Mouse (Mus musculus) v-Abl transformed pro-B cells (cell line): ENCODE measurements around the gene Sec22b.

ENCODE experiments used
- in situ Hi-C, 2 experiments: fragments of 400-800 bp; cut with MboI; formaldehyde crosslinking; loops; one replicate each; pipeline ENCODE4 v1.15.1; 2025; ENCODE audit not compliant: unreplicated experiment in 2 of 2

Gene Sec22b

DNA sequence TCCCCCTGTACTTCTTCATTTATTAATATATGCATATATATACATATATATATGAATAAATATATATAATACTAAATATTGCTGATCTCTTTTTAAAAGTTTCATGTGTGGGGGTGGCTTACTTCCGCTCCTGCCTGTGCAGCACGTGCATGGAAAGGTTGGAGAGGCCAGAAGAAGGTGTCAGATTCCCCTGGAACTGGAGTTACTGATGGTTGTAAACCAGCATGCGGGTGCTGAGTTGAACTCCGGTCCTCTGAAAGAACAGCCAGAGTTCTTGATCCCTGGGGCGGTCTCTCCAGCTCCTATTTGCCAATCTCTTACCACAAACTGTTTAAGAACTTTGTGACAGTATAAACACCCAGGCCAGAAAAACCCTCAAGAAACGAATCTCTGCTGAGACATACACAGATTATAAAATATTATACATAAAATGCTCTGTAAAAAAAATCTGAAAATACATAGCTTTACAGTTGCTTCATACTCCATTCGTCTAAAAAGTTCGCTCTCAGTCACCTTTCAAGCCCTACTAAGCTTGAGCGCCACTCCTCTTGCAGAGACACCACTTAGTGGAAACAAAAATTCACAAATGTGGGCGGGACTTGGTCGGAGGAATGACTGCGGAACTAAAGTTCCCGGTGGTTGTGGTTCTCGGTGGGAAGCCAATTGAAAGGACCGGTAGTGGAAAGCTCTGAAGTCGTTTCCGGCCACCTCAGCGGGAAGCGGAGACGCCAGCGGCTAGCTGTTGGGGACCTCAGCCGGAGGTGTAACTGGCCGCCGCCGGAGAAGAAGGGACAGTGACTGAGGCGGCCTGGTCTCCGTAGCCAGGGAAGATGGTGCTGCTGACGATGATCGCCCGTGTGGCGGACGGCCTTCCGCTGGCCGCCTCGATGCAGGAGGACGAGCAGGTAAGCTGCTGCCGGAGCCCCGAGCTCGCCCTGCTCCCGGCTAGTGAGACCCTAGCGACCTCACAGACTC, at the start of gene Sec22b:
TSS of gene Sec22b (plus strand) at position 675 of the 975 bp plus-strand sequence.
- in situ Hi-C loops: loop anchor here in 1 of 2 experiments (10.0 to 25.0 kb wide), 2 partner anchors 136 to 1236 kb away; partner anchors contain the start of gene Wars2

- in situ Hi-C loops: no loop called here
Observed at GRCm38 (mm10) chr3:97851803-97852202, 49.2 kb upstream of the Sec22b start.

DNA sequence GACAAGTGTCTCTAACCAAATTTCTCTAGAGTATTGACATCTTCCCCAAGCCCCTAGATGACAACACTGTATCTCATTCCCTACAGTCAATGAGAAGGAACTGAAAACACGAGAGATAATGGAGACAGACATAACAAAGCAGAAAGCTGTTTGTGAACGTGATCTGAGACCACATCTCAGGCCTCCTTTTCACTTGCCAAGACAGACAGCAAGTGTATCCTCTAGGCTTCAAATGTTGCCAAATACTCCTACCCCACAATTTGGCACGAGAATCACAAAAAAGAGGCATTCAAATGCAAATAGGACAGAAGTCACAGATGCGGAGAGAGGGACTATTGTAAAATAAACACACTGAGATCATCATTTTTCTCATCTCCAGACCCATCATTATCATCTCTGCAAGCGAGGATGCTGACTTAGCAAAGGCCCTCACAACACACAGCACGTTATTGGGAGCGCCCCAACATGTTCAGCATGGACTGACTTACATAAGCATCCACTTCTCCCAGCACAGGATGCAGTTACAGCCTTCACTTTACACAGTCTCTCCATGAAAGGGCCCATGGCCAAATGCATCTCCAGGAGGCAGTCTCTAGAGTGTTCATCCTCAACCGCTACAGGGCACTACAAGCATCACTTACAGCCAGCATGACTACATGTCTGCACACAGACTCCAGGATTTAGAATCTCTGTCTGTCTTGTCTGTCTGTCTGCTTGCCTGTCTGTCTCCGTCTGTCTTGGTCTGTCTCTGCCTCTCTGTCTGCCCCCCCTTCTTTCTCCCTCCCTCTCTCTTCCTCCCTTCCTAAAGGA, 46.2 kb upstream of the Sec22b start:
- in situ Hi-C loops: no loop called here

DNA sequence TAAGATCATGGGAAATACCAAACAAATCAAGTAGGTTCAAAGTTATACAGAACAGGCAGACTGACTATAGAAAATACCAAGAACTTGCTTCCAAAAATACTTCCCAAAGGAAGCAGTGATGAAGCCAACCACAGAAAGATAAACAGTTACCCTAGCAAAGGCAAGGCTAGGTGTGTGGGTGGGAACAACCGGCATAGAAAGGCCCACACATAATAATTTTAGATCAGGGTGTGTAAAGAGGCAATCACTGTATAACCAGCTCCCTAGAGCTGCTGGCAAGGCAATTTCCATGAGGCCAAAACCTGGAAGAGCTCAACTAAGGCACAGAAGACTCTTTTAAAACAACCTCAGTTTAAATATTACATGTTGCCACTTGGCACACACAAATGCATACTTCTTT, 41.6 kb upstream of the Sec22b start:
- in situ Hi-C loops: no loop called here

DNA sequence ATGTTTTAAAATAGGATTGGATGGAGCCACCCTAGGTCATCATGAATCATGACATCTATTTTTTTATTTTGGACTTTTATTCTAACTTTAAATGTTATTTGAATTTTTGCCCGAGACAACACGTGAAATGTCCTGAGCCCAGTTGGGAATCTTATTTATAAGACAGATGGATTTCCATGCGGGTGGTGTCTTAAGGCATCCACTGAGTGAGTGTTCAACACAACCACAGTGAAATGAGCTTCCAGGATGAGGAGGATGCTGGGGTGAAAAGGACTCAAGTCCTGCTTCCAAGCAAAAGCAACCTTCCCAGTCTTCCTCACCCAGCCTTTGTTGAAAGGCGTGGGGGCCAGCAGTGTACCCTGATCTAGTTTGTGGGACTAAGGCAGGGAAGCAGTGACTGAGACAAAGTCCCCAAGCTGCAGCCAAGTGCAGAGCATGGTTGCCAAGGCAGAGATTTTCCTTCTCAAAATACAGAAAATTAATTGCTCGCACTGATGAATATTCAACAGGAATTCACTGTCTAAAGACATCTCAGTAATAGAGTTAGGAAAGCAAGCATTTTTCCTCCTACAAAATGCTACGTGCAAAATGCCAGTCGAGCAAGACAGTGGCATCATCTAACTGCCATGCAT, 40.1 kb upstream of the Sec22b start:
- in situ Hi-C loops: no loop called here

GRCm38 (mm10) chr3:97866696-97867095, 34.3 kb upstream of the Sec22b start:
- in situ Hi-C loops: no loop called here

- in situ Hi-C loops: no loop called here
Observed at GRCm38 (mm10) chr3:97867221-97868023, 33.6 kb upstream of the Sec22b start.

- in situ Hi-C loops: no loop called here
Observed at GRCm38 (mm10) chr3:97868024-97868689, 32.8 kb upstream of the Sec22b start.

DNA sequence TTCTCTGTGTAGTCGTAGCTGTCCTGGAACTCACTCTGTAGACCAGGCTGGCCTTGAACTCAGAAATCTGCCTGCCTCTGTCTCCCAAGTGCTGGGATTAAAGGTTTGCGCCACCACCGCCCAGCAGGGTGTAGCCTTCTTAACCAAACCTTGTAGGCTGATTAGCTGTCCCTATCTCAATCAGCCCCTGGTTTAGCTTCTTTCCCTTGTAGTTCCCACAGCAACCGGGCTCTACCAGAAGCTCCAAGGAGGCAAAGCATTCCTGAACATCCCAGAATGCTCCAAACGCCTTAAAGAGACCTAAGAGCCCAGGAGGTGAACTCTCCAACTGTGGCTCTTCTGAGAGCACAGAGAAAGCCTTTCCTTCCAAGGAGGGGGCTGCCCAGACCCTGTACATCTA, 32.3 kb upstream of the Sec22b start:
- in situ Hi-C loops: no loop called here

DNA sequence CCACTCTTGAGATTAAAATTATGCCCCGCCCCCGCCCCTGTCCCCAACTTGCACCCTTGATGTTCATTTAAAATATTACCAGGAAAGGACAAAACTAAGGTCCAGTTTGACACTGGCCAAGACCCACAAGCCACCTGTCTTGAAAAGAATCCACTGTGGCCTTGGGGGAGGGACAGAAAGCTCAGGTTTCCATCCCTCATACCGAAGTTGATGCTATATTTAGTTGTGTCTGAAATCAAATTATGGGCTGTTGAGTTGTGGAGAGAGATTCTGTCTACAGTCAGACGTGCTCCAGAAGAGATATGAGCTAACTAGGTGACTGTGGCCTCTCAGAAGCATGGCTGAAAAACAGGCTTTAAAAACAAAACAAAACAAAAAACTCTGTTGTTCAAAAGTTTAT, 31.3 kb upstream of the Sec22b start:
- in situ Hi-C loops: no loop called here

- in situ Hi-C loops: loop anchor here in 1 of 2 experiments (25.0 kb wide), 1 partner anchor 937 kb away; the partner anchor contains the start of gene Gja8
Observed at GRCm38 (mm10) chr3:97874777-97875176, 26.2 kb upstream of the Sec22b start.

- in situ Hi-C loops: loop anchor here in 1 of 2 experiments (25.0 kb wide), 1 partner anchor 939 kb away; the partner anchor contains the start of gene Gja8
Observed at GRCm38 (mm10) chr3:97876259-97876658, 24.7 kb upstream of the Sec22b start.

GRCm38 (mm10) chr3:97879222-97879621, 21.8 kb upstream of the Sec22b start:
- in situ Hi-C loops: loop anchor here in 1 of 2 experiments (25.0 kb wide), 1 partner anchor 942 kb away; the partner anchor contains the start of gene Gja8

GRCm38 (mm10) chr3:97881576-97881975, 19.4 kb upstream of the Sec22b start:
- in situ Hi-C loops: loop anchor here (5.0 to 25.0 kb wide), 4 partner anchors 117 to 944 kb away; partner anchors contain the start of gene Gja8 (in 1 of the 2)

DNA sequence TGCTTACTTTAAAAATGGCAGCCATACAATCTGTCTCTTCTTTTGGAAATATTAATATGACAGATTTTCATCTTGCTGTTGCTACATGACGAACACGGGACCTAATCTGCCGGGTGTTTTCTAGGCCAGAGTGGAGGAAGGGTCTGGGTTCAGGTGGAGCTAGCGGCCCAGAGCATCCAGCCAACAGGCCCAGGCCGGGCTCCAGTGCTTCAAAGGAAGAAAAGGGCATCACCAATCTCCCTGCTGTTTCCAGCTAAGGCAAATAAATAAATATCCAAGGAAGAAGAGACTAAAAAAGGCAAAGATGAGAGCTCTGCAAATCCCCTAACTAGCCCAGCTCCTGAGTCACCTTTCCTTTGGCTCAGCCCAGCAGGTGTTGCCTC, 13.2 kb upstream of the Sec22b start:
- in situ Hi-C loops: loop anchor here (10.0 to 25.0 kb wide), 2 partner anchors 123 to 950 kb away; partner anchors contain the start of gene Gja8 (in 1 of the 2)

GRCm38 (mm10) chr3:97888168-97888901, 12.7 kb upstream of the Sec22b start, which contains the start of gene Pde4dip:
Gene Pde4dip (minus strand): TSS chr3:97888707.
- in situ Hi-C loops: loop anchor here (10.0 to 25.0 kb wide), 2 partner anchors 124 to 951 kb away; partner anchors contain the start of gene Gja8 (in 1 of the 2)

DNA sequence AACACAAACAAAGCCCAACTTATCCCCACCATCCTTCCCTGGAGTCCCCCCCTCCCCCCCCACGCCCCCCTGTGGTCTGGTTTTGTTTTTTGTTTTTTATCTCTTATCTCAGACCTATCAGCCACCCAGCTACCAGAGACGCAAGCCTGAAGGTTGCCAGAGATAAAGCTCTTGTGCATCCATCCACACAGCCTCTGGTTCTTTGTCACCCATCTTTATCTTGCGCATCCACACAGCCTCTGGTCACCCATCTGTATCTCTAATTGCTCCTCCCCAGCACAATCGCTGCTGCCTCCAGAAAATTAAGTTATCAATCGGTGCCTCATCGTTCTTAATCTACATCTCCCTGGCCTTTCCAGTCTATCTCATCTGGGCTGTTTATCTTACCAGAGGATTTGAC, 10.8 kb upstream of the Sec22b start:
- in situ Hi-C loops: loop anchor here in 1 of 2 experiments (25.0 kb wide), 1 partner anchor 953 kb away; the partner anchor contains the start of gene Gja8

GRCm38 (mm10) chr3:97894695-97895094, 6.3 kb upstream of the Sec22b start:
- in situ Hi-C loops: loop anchor here in 1 of 2 experiments (25.0 kb wide), 1 partner anchor 957 kb away; the partner anchor contains the start of gene Gja8
